Mouse (Mus musculus) forebrain, embryonic 16.5 days (tissue): ENCODE data around the gene Sp3. TPM values are rescaled to one million over a fixed set of nuclear protein-coding genes. Genes with fewer than 3 reads are reported as not detected.
A peak's percentile ranks its signal among the peaks of the same experiment; 100 is the strongest.

Source experiments
- ATAC-seq: fragments of 200-750 bp; cut with Nextera tagmentation; 2 replicates; pipeline ENCODE4 v1.8.0; 2017; ENCODE audit warnings: mild to moderate bottlenecking, moderate library complexity
- H3K27ac ChIP-seq: fragments of 300-500 bp; sonication (generic); 2 replicates; pipeline ENCODE4 v1.5.1; 2014; ENCODE audit warnings: low read length, control low read depth
- H3K27me3 ChIP-seq: fragments of 300-500 bp; sonication (generic); replicated peaks from 2 replicates; pipeline ENCODE4 v1.6.1; 2014; ENCODE audit warnings: low read length; ENCODE audit not compliant: control insufficient read depth, insufficient read depth
- H3K36me3 ChIP-seq: fragments of 300-500 bp; sonication (generic); 2 replicates; pipeline ENCODE4 v1.6.1; 2014; ENCODE audit not compliant: control insufficient read depth, insufficient read depth
- H3K4me1 ChIP-seq: fragments of 300-500 bp; sonication (generic); replicated peaks from 2 replicates; pipeline ENCODE4 v1.6.1; 2014; ENCODE audit warnings: low read length; ENCODE audit not compliant: control insufficient read depth, insufficient read depth
- H3K4me2 ChIP-seq: fragments of 300-500 bp; sonication (generic); 2 replicates; pipeline ENCODE4 v1.6.1; 2014; ENCODE audit warnings: mild to moderate bottlenecking, low read length, control low read depth
- H3K4me3 ChIP-seq: fragments of 300-500 bp; sonication (generic); replicated peaks from 2 replicates; pipeline ENCODE4 v1.5.1; 2014; ENCODE audit warnings: mild to moderate bottlenecking, low read length, control low read depth
- H3K9ac ChIP-seq: fragments of 300-500 bp; sonication (generic); replicated peaks from 2 replicates; pipeline ENCODE4 v1.6.1; 2014; ENCODE audit warnings: low read depth, low read length, control low read depth
- H3K9me3 ChIP-seq: fragments of 300-500 bp; sonication (generic); 2 replicates; pipeline ENCODE4 v1.6.1; 2016; ENCODE audit warnings: low read length; ENCODE audit not compliant: control insufficient read depth
- WGBS: fragments of 180-500 bp; shearing (Covaris S2); extraction: QIAGEN DNeasy Blood & Tissue Kit; methylation state at CpG from one replicate; pipeline ENCODE4 v1.1.7; 2014; 5-methylcytosine and 5-hydroxymethylcytosine counted together
- polyA plus RNA-seq: library from polyadenylated mRNA; unstranded; fragments of >200 nt; fragmentation: Nextera tagmentation; extraction: Ambion mirVana; gene quantifications from 2 replicates; pipeline ENCODE4 v1.2.1, GENCODE M21; 2015

The Sp3 gene
- polyA plus RNA-seq, 1 experiment from 2014 or later, result 51.6 TPM

DNA sequence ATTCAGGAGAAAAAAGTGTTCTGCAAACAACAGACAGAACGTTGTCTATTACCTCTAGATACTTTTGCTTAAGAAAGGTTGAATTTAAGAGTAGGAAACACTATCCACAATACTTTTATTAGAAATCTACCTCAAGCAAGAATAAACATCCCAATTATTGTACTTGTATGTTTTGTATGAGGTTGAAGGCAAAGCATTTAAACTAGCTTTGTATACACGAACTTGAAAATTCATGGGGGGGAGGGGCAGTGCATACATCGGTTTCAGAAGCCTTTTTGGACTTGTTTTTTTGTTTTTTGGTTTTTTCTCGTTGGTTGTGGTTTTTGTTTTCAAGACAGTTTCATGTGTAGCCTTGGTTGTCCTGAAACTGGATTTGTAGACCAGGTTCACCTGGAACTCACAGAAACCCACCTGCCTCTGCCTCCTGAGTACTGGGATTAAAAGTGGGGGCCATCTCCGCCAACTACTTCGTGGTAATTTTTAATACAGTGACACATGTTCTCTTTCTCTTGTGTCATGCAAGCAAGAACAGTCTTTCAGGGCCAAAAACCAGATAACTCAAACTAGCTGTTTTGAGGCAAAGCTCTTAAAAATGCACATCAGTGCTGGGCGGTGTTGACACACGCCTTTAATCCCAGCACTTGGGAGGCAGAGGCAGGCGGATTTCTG, 1.3 kb upstream of the Sp3 start:
- H3K27me3 ChIP-seq, result no peaks in the 10 kb centered on the region
- no peak overlapping the region for H3K27ac ChIP-seq
- ATAC-seq, result no peak
- H3K36me3 ChIP-seq, result no peaks in the 10 kb centered on the region
- peak overlapping the region; percentile 99; the same call in 1 of the 2 replicates for H3K4me3 ChIP-seq
- 62% methylated on average over 9 of the region's 9 CpGs for WGBS
- H3K9ac ChIP-seq, result peak overlapping the region; percentile 100; the same call in 1 of the 2 replicates
- H3K4me1 ChIP-seq, result peaks cover 15% of the 10 kb centered on the region
- H3K4me2 ChIP-seq, result peak overlapping the region; percentile 76
- no peaks in the 10 kb centered on the region for H3K9me3 ChIP-seq

- no peak for ATAC-seq
- no peaks in the 10 kb centered on the region for H3K36me3 ChIP-seq
- peak overlapping the region; percentile 99 for H3K4me3 ChIP-seq
- 7% methylated on average over 3 of the region's 3 CpGs for WGBS
- H3K4me2 ChIP-seq, result peak overlapping the region; percentile 76
- peak overlapping the region; percentile 100 for H3K9ac ChIP-seq
- no peaks in the 10 kb centered on the region for H3K9me3 ChIP-seq
- H3K27me3 ChIP-seq, result no peaks in the 10 kb centered on the region
- H3K4me1 ChIP-seq, result peaks cover 19% of the 10 kb centered on the region
- H3K27ac ChIP-seq, result peak overlapping the region; percentile 100
These were observed 802 bp upstream of the Sp3 start for GRCm38 (mm10) chr2:72981075-72981420.

DNA sequence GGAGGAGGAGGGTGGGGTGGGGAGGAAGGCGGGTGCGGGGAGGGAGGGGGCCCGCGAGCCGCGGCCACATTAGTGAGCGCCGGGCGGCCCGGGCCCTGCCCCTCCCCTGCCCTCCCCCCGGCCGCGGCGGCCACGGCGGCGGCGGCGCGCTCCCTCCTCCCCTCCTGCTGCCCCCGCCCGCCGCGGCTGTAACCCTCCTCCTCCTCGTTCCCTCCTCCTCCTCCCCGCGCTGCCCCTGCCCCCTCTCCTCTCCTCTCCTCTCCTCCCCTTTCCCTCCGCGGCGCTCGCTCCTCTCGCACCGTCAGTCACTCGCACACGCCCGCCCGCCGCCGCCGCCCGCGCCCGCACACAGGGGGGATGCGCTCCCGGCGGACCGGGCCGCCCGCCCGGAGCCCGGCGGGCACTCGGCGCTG, 581 bp downstream of the Sp3 start:
- H3K4me2 ChIP-seq, result peak overlapping the region; percentile 21; the same call in 1 of the 2 replicates
- peak overlapping the region; percentile 100 for H3K27ac ChIP-seq
- peak overlapping the region; percentile 100 for H3K9ac ChIP-seq
- H3K9me3 ChIP-seq, result no peaks in the 10 kb centered on the region
- peak; percentile 67 for ATAC-seq
- H3K4me1 ChIP-seq, result peaks cover 24% of the 10 kb centered on the region
- no peaks in the 10 kb centered on the region for H3K27me3 ChIP-seq
- H3K36me3 ChIP-seq, result no peaks in the 10 kb centered on the region
- 1% methylated on average over 14 of the region's 54 CpGs for WGBS
- peak overlapping the region; percentile 99 for H3K4me3 ChIP-seq

- Histone ChIP-seq H3K36me3 (no peaks in the 10 kb centered on the region), H3K9ac (peak overlapping the region; percentile 100), H3K4me3 (peak overlapping the region; percentile 99), H3K27ac (peak overlapping the region; percentile 100), H3K4me2 (peak overlapping the region; percentile 61), H3K9me3 (no peaks in the 10 kb centered on the region), H3K27me3 (no peaks in the 10 kb centered on the region), H3K4me1 (peaks cover 24% of the 10 kb centered on the region)
- peak; percentile 69 for ATAC-seq
- WGBS, result under 1% methylated on average over 62 of the region's 107 CpGs
These were observed 1.2 kb downstream of the Sp3 start for GRCm38 (mm10) chr2:72978901-72979658.

DNA sequence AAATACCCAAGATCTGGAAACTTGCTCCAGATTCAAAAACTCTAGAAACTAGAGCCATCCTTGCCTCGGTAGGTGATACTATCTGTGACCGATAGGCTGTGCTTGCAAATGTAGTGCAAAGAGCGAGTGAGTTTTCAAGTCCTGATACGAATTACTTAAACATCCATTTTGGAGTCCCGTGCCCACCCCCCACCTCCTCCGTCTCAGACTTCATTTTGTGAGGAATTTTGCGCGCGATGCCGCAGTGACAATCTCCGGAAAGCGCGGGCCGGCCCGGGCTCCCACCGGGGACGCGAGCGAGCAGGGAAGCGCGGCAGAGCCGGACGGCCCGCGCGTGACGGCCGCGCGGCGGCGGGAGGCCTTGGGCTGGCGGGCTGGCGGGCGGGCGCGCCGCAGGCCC, 1.8 kb downstream of the Sp3 start:
- Histone ChIP-seq H3K4me3 (peak overlapping the region; percentile 99), H3K27ac (peak overlapping the region; percentile 100), H3K27me3 (no peaks in the 10 kb centered on the region), H3K36me3 (no peaks in the 10 kb centered on the region; the same call in 1 of the 2 replicates), H3K4me1 (peaks cover 22% of the 10 kb centered on the region), H3K4me2 (peak overlapping the region; percentile 61), H3K9ac (peak overlapping the region; percentile 100), H3K9me3 (no peaks in the 10 kb centered on the region)
- peak; percentile 5 for ATAC-seq
- WGBS, result under 1% methylated on average over 38 of the region's 38 CpGs

DNA sequence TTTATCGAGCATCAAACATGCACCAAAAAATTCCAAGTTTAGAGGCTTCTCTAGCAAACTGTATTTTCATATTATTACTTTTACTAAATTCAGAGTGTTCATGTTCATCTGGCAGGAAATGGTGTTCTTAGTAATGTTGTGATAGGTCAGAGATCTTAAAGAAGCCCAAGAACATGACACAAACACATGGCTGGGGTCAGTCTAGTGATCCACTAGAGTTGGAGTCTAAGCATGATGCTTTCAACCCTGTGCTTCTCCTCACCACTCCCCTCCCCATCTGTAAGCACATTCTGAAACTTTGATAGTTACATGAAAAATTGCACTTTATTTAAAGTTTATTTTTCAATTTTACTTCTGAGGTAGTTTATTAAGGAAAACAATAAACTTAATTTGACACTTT, 3.0 kb downstream of the Sp3 start:
- ATAC-seq, result no peak
- peaks cover 22% of the 10 kb centered on the region for H3K4me1 ChIP-seq
- no peak overlapping the region for H3K27ac ChIP-seq
- H3K36me3 ChIP-seq, result no peaks in the 10 kb centered on the region; the same call in 1 of the 2 replicates
- H3K4me2 ChIP-seq, result peak overlapping the region; percentile 46
- H3K9me3 ChIP-seq, result no peaks in the 10 kb centered on the region
- 76% methylated on average over 1 of the region's 1 CpGs for WGBS
- no peak overlapping the region for H3K9ac ChIP-seq
- peak overlapping the region; percentile 30; the same call in 1 of the 2 replicates for H3K4me3 ChIP-seq
- no peaks in the 10 kb centered on the region for H3K27me3 ChIP-seq

DNA sequence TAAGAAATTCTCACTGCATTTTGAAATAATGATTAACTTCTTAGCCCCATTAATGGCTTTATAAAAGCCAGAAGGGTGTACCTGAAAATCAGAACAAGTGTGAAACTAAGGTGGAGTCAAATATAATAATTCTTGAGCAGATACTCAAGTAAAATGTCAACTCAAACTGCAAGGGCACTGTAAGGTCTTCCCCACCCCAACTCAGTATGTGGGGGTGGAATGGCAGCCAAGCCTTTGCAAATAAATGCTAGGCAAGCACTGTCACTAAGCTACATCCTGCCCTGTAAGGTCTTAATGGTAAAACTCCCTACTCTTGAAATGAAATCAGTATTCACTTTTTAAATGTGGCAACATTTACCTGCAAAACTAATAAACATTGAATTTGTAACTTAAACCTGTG, 4.2 kb downstream of the Sp3 start:
- Histone ChIP-seq H3K9me3 (no peaks in the 10 kb centered on the region), H3K4me2 (0 out of 2 replicates have a peak overlapping the region, but pooled peaks have one; percentile 8), H3K27ac (no peak overlapping the region), H3K4me1 (peaks cover 17% of the 10 kb centered on the region), H3K4me3 (no peak overlapping the region), H3K9ac (no peak overlapping the region), H3K27me3 (no peaks in the 10 kb centered on the region), H3K36me3 (peaks cover 3% of the 10 kb centered on the region; the same call in 1 of the 2 replicates)
- ATAC-seq, result no peak

DNA sequence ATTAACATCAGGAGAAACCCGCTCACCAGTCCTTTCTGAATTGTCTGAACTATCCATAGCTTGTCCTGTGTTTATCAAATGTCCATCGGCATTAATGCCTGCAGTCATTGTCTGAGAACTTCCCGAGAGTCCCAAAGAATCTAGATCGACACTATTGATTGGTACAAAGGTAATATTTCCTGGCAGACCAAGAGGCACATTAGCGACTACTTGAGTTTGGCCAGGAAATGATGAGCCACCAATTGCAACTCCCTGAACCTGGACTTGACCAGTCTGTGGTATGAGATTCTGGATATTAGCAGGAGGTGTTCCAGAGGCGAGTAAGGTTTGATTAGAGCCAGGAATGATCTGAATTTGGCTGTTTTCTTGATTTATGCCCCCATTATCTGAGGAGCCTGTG, 9.4 kb downstream of the Sp3 start:
- Histone ChIP-seq H3K9me3 (no peaks in the 10 kb centered on the region), H3K9ac (no peak overlapping the region), H3K36me3 (peaks cover 16% of the 10 kb centered on the region), H3K4me1 (peaks cover 4% of the 10 kb centered on the region), H3K4me3 (no peak overlapping the region), H3K27me3 (no peaks in the 10 kb centered on the region), H3K4me2 (no peak overlapping the region), H3K27ac (no peak overlapping the region)
- 95% methylated on average over 6 of the region's 6 CpGs for WGBS
- no peak for ATAC-seq

GRCm38 (mm10) chr2:72970302-72970701, 9.9 kb downstream of the Sp3 start:
- WGBS, result 87% methylated on average over 4 of the region's 4 CpGs
- H3K27me3 ChIP-seq, result no peaks in the 10 kb centered on the region
- no peak overlapping the region for H3K27ac ChIP-seq
- no peaks in the 10 kb centered on the region for H3K9me3 ChIP-seq
- no peak for ATAC-seq
- H3K4me3 ChIP-seq, result no peak overlapping the region
- H3K4me2 ChIP-seq, result no peak overlapping the region
- peaks cover 16% of the 10 kb centered on the region for H3K36me3 ChIP-seq
- no peak overlapping the region for H3K9ac ChIP-seq
- H3K4me1 ChIP-seq, result no peaks in the 10 kb centered on the region; the same call in none of the 2 replicates
